Mouse (Mus musculus) frontal cortex, adult (tissue): ENCODE measurements around the gene Usp29.
"Not testable (repeated sequence)": the region's sequence is repeated elsewhere in the genome, so short reads cannot be mapped to it uniquely, and the experiment has no call there.

Experiments used
- ATAC-seq: cut with Nextera tagmentation; 2 replicates; pipeline ENCODE4 v1.9.2; 2017; ENCODE audit warnings: mild to moderate bottlenecking, moderate library complexity, mixed read lengths; ENCODE audit not compliant: low TSS enrichment

The Usp29 gene

DNA sequence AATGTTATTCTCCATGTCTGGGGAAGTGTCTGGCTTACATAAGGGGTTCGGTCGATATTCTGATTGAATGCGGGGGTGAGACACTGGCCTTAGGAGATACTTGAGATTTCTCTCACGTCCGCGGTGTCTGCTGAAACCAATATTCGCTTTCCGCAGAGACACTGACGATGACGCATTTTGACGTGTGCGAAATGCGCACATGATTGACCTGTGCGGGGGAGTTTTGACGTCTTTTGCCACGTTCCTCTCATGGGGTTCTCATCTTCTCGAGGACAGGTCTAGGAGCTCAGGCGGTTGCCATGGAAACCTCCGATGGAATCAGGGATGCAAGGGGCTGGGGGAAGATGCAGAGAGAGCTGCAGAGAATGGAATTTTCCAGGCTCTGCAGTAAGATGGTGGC lies 144.1 kb downstream of the Usp29 start:
- 0 out of 2 replicates have a peak, but pooled peaks have one; percentile 38 for ATAC-seq

DNA sequence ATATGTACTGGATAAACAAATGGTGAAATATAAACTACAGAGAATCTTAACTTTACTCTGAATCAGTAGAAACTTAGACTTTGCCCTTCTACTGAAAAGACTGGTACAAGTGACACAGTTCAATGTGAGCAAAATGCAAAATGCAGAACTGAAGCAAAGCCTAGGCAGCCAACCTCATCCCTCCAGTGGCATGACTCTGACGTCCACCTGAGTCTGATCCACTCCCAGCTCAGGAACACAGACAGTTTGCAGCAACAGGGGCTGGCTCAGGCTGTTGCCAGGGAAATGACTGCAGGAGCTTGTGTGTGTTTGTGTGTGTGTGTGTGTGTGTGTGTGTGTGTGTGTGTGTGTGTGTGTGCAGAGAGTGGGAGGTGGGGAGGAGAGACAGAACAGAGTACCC lies 147.8 kb downstream of the Usp29 start:
- no peak for ATAC-seq

DNA sequence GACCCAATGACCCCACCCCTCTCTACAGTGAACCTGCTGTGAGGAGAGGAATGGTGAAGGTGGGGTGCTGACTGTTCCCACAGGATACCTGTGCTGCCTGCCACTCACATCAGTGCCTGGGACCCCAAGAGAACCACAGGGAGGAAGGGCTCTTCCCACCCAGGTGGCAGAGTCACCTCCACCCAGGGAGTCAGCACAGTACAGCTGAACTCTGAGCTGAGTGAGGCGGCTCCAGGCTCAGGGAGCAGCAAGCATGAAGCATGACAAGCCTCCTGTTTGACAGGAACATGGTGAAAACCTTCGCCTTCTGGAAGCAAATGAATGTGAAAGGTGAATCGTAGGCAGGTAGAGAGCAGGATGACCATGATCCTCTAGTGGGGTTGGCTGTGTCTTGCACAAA lies 148.5 kb downstream of the Usp29 start:
- not testable (repeated sequence) for ATAC-seq

DNA sequence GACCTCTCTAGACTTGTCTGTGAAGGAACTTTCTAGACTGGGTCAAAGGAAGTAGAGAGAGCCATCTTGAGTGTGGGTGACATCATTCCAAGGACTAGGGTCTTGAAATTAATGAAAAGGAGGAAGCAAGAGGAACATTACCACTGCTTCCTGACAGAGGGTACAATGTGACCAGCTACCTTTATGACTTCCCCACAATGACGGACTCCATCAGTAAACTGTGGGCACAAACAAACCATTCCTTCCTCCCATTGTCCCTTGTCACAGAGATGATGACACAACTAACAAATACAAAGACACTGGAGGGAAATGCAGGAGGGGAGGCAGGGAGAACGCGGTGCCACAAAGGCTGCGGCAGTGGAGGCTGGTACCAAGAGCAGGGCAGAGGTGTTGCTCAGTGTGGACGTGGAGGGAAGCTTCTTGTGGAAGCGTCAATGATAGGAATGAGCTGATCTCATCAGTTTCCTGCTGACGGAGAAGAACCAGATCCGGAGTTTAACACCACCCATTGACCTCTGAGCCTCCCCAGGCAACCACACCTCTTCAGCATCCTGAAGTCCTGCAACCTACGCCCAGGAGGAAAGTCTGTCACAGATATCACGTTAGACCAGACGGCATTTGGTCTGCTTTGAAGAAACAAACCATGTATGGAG lies 149.3 kb downstream of the Usp29 start:
- ATAC-seq = no peak

DNA sequence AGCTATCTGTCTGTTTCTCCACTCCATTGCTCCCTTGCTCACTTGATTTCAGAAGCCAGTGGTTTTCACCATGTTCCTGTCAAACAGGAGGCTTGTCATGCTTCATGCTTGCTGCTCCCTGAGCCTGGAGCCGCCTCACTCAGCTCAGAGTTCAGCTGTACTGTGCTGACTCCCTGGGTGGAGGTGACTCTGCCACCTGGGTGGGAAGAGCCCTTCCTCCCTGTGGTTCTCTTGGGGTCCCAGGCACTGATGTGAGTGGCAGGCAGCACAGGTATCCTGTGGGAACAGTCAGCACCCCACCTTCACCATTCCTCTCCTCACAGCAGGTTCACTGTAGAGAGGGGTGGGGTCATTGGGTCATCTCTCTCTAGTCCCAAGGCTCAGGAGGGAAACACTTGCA lies 150.5 kb downstream of the Usp29 start:
- ATAC-seq = not testable (repeated sequence)

DNA sequence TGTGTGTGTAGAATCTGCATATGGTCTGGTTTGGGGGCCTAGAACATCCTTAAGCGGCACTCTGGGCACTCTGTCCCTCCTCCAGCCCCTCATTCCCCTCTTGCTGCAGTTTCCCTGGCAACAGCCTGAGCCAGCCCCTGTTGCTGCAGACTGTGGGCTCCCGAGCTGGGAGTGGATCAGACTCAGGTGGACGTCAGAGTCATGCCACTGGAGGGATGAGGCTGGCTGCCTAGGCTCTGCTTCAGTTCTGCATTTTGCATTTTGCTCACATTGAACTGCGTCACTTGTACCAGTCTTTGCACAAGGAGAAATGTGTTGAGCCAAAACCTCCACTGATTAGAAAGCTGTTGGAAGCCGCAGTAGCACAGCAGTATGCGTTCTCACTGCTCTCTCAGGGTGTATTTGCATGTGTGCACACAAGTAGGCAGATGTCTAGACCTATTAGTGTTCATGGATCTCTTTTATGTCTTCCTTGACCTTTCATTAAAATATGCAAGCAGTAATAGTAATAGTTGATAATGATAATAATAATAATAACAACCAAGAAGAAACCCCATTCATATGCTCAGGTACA lies 151.2 kb downstream of the Usp29 start:
- no peak for ATAC-seq

DNA sequence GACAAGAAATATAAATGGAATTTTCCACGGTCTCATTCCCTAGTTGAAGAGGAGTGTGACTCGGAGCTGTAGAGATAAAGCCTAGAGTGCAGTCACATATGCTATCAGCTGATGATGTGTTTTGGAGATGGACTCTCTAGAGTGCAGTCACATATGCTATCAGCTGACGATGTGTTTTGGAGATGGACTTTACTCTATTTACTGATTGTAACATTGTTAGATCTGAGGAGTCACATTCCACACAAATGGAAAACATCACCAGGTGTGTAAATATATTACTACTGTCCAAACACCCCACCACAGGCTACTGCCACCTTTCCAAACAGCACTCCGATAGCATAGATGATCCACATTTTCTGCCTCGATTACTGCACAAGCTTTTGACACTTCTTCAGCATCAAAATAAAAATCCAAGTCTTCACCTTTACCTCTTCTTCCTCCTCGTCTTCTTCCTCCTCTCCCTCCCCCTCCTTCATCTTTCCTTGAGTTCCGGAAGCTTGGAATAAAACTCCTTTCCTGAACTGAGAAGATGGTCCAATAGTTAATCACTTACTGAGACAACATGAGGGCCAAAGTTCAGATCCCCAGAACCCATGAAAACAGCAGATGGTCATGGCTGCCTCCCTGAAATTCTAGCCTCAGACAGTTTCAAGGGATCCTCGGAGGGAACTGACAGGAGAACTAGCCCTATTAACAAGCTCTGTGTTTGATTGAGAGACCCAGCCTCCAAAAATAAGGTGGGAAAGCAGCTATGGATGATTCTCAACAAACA lies 153.2 kb downstream of the Usp29 start:
- ATAC-seq = no peak

DNA sequence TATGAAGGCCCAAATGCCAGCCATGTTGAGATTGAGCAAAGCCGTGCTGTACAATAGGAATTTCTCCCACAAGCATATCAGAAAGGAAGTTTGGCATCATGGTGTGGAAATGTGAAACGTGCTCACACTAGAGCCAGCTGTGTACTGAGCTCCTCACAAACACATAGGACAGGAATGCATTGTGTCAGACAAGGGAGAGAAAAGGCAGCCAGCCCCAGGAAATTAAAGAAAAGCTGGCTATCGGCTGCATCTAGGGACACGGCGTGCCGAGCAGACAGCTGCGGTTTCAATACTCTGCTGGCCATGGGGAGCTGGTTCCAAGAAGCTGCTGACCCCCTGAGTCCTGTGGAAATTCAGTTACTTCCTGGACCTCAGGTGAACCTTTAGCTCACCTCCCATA lies 155.0 kb downstream of the Usp29 start:
- ATAC-seq = no peak

DNA sequence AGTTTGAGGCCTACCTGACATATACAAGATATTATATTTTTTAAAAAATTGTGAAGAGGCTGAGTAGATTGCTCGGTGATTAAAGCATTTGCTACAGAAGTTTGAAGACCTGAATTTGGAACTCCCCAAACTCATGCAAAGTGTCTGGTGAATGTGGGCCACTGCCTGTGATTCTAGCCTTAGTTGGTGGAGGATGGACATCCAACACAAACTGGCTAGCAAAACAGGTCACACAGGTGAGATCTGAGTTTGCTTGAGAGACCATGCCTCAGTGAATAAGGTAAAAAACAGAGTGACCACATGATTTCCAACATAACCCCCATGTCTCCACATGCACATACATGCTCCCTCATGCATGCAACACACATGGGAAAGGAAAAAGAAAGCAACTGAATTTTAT lies 156.5 kb downstream of the Usp29 start:
- no peak for ATAC-seq

DNA sequence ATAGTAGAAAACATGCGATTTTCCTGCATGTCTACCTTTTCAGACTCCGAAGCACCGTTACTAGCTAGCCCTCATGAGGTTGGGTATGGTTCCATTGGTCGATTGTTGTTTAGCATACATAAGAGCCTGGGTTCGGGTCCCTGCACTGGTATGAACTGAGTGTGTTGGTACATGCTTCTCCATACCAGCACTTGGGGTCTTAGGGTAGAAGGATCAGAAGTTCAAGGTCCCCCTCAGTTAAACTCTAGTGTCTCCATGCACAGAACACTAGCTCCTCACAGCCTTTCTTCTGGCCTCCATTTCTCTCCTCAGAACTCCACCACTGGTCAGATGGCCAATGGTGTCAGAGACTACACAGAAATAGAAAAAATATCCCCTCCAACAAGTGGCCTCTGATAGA lies 159.5 kb downstream of the Usp29 start:
- ATAC-seq = no peak

DNA sequence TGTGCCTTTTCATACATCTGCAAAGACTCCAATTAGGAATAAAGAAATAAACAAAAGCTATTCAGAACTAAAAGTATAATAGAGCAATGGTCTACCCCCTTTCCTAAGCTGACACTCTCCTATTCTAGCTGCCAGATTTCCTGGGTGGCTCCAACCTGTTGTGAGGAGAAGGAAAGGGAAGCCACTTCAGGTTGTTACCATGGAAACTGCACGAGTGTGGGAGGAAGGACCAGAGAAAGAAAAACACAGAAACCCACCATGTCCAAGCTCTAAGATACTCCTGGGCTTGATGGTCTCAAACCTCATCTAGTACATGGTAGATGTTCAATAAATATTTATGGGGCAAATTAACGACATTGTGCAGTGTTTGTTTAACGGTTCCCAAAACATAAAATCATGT lies 160.8 kb downstream of the Usp29 start:
- ATAC-seq = no peak

DNA sequence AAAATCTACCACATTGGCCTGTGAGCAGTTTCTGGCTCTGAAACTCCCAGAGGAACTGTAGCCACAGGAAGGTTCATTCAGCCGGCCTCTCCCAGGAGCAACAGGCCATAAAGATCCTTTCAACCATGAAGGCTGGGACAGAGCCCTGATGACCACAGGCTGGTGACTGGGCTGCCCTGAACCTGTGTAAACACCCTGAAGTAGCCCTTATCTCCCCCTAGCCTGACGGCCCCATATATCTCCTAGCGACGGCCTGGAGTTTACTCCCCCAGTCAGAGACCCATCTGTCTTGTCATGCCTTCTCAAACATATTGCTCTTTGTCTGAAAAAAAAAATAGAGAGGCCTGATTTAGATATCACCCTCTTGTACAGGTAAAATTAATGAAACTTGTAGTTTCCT lies 166.6 kb downstream of the Usp29 start:
- not testable (repeated sequence) for ATAC-seq

DNA sequence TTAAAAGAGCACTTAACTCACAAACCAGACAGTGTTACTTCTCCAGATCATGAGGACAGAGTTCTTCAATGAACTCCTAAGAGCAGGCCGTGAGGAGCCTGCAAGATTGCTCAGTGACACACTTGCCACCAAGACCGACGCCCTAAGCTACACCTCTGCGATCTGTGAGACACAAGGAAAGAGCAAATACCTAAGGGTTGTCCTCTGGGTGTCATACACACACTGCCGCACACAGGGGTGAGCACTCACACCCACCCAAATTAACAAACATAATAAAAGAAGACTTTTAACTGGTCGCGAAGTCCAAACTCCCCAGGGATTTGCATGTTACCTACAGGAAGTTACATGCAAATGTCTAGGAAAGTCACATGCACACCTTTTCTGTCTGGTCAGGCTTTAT lies 170.3 kb downstream of the Usp29 start:
- no peak for ATAC-seq

DNA sequence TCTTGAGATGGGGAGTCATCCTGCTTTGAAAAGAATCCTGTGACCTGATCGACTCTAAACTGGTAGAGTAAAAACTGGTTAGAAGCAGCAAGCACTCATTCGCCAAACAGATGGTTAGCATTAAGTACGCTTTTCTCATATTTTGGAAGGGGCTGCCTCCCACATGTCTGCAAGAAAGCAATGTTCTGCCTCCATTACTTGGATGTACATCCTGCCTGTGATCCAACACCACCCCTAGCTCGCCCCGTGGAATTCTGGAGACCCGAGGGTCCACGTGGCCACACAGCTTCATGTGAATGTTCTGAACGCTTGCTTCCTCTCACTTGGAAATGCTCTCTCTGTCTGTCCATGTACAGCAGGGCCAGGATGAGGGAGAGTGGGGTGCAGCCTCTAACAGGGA lies 173.1 kb downstream of the Usp29 start:
- ATAC-seq = no peak

DNA sequence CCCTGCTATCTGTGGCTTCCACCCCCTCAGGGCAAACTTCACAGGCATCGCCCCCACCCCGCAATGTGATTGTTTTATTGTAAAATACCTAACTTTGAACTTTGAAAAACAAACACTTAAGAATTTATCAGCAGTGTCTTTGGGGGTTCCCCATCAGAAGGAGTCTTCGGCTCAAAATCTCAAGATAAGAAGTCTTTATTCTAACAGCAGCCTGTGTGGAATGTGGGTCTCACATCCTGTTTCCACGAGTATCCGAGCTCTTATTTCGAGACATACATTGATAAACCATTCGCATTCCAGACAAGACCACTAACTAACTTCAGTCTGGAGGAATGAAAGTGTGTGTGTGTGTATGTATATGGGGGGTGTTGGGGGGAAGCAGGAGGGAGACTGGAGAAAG lies 180.1 kb downstream of the Usp29 start:
- no peak for ATAC-seq

DNA sequence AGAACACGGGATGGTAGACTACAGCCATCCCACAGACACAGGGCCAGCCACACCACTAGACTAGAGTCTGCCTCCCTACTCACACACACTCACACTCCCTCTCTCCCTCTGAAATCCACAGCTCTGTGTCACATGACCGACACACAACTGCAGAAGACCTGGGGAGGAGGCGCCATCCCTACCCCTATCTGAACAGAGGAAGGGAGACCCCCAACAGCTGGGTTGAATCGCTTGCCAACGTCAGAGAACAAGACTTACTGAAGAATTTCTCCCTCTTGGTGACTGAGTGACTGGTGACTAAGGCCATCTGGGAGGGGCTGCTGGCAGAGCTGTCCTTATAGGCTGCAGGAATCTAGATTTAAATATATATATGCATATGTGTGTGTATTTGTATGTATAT lies 181.4 kb downstream of the Usp29 start:
- no peak for ATAC-seq

DNA sequence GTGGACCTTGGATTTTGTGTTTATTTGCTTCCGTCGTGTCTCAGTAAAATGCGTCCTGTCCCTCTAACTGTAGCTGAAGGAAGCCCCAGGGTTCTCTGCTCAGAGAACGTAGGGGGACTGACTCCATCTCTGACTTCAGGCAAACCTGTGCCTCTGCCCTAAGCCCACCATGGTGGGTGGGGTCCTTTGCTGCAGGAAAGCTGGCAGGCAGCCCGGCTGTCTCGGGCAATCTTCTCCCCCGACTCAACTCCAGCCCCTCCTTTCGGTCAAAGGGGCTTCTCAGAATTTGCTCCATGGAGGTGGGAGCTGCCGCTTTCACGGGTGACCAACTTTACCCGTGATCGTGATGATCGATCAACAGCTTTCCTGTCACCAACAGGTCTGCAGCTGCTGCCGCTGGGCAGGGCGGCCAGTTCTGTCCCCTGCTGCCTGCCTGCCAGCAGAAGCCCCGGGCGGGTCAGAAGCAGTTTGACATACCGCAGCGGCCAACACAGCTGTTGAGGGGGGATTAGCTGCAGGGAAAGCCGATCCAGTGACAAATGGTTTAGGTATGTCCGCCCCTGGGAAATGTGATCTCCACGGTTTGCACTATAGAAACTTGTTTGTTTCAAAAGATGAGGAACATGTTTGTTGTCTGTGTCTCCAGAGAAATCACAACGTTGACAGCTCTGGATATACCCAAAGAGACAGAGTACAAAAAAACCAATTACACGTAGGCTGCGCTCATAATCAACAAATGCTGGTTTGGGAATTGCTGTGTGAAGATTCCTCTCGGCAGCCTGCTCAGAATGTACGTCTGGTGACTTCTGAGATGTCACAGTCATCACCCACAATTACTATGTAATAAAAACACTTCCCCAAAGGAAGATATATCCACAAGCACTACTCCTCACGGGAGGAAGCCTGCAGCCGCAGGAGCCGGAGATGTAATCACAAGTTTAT lies 183.3 kb downstream of the Usp29 start:
- no peak for ATAC-seq

DNA sequence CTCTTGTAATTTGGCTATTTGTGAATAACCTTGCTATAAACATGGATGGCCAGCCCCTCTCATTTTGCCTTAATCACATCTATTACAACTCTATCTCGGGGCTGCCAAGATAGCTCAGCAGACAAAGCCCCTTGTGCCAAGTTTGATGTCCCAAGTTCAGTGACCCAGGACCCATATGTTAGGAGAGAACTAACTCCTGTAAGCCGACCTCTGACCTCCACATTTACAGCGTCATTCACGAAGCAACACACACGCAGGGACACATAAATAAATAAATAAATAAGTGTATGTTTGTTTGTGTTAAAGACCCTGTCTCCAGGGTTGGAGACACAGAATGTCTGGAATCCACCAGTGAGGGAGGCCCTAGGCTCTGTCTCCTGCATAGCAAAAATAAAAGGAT lies 186.7 kb downstream of the Usp29 start:
- ATAC-seq = no peak

DNA sequence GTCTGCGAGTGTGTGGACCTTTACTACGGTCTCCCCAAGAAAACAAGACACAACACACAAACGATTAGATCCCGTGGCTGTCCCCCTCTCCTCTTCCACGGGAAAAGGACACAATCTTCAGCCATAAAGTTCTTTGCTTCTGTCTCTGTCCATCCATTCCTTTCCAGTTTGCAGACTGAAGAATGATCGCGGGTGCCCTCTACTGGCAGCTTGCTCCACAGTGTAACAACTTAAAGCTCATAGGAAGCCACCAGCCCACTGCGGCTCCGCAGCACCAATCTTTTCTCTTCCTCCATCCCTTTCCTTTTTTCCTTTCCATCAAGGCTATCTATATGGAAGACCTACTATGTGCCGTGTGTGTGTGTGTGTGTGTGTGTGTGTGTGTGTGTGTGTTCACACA lies 187.9 kb downstream of the Usp29 start:
- peak; percentile 89 for ATAC-seq

DNA sequence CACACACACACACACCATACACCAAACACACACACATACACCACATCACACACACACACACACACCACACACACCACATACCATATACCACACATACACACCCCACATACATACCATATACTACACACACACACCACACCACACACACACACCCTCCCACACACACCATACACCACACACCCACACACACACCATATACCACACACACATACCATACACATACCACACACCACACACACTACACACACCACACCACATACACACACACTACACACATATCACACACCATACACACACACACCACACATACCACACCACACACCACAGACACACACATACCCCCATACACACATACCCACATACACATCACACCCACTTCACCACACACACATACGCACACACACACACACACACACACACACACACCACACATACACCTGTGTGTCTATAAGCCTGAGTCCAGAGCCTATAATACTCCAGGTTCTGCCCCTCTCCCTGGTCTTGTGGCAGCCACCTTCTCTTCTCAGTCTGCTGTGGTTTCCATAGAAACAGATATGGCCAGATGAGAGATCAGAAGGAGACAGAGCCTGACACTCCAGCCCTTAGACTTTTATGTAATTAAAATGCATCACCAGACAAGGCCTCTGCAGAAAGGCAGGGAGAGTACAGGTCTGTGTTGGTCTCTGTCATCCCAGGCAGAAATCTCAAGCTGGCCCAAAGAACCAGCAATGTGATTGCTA lies 188.9 kb downstream of the Usp29 start:
- ATAC-seq = no peak

DNA sequence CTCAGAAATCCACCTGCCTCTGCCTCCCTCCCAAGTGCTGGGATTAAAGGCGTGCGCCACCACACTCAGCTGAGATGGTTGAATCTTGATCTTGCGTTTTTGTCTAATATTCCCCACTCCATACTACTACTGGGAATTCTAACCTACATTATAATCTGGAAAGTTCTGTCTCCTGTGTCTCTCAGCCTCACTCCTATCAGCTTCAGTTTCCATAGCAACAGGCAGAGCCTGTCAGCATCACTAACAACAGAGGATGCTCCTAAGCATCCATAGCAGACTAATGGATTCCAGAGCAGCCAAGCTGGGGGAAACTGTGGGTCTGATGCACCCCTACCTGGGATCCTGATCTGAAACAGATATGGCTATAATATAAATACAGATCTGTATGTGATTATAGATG lies 193.1 kb downstream of the Usp29 start:
- no peak for ATAC-seq
